Mouse (Mus musculus) forebrain, embryonic 10.5 days (tissue): ENCODE measurements around the gene Otop2. TPM values are rescaled to one million over a fixed set of nuclear protein-coding genes. Genes with fewer than 3 reads are reported as not detected.

Source experiments
- DNase-seq: peaks from one replicate; pipeline ENCODE4 v3.0.0-alpha.2; 2017; ENCODE audit warnings: low spot score; ENCODE audit errors: extremely low spot score
- H3K27ac ChIP-seq: fragments of 300-500 bp; sonication (generic); 2 replicates; pipeline ENCODE4 v1.5.1; 2016; ENCODE audit warnings: mild to moderate bottlenecking
- H3K27me3 ChIP-seq: fragments of 300-500 bp; sonication (generic); 2 replicates; pipeline ENCODE4 v1.6.1; 2016; ENCODE audit warnings: mild to moderate bottlenecking; ENCODE audit not compliant: poor library complexity, severe bottlenecking
- H3K36me3 ChIP-seq: fragments of 300-500 bp; sonication (generic); replicated peaks from 2 replicates; pipeline ENCODE4 v1.6.1; 2016; ENCODE audit warnings: mild to moderate bottlenecking, moderate library complexity
- H3K4me1 ChIP-seq: fragments of 300-500 bp; sonication (generic); 2 replicates; pipeline ENCODE4 v1.6.1; 2016
- H3K4me3 ChIP-seq: fragments of 300-500 bp; sonication (generic); 2 replicates; pipeline ENCODE4 v1.5.1; 2016; ENCODE audit warnings: mild to moderate bottlenecking, moderate library complexity
- H3K9me3 ChIP-seq: fragments of 300-500 bp; sonication (generic); 2 replicates; pipeline ENCODE4 v1.6.1; 2016; ENCODE audit warnings: mild to moderate bottlenecking, moderate library complexity
- WGBS: fragments of 180-500 bp; shearing (Covaris S2); methylation state at CpG from one replicate; pipeline ENCODE4 v1.1.7; 2016; 5-methylcytosine and 5-hydroxymethylcytosine counted together
- polyA plus RNA-seq: library from polyadenylated mRNA; unstranded; fragments of >200 nt; fragmentation: Nextera tagmentation; extraction: Ambion mirVana; gene quantifications from 2 replicates; pipeline ENCODE4 v1.2.1, GENCODE M21; 2016

The Otop2 gene
- polyA plus RNA-seq, 1 experiment from 2014 or later, result 0.12 TPM

DNA sequence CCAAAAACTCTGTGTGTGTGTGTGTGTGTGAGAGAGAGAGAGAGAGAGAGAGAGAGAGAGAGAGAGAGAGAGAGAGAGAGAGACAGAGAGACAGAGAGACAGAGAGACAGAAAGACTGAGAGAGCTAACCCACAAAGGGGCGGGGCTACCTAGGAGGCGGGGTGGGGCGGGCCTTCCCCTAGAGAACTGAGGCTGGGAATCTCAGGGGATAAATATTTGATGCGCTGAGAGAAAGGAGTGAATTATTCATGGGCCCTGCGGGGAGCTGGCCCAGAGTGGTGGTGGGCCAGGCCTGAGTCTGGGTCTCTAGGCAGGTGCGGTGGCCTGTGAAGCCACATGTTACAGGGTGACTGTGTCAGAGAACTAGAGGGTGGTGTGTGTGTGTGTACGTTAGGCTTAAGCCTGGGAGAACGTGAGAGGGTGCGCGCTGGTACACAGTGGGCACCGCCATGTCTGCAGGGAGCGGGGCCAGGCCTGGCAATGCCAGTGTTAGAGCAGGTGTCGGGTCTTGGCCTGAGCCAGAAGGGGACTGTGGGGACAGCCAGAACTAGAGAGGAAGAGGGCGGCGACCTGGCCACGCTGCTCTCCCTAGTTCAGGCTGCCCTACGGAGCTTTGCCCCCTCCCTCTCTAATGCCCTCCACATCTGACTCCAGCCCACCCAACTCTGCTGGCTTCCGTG, 12.9 kb downstream of the Otop2 start:
- WGBS, result 8% methylated on average over 18 of the region's 18 CpGs
- Histone ChIP-seq H3K36me3 (no peaks in the 10 kb centered on the region), H3K4me1 (peaks cover 46% of the 10 kb centered on the region), H3K9me3 (no peaks in the 10 kb centered on the region), H3K4me3 (0 out of 2 replicates have a peak overlapping the region, but pooled peaks have one; percentile 5), H3K27me3 (peaks cover 100% of the 10 kb centered on the region), H3K27ac (no peak overlapping the region)
- DNase-seq, result no peak

DNA sequence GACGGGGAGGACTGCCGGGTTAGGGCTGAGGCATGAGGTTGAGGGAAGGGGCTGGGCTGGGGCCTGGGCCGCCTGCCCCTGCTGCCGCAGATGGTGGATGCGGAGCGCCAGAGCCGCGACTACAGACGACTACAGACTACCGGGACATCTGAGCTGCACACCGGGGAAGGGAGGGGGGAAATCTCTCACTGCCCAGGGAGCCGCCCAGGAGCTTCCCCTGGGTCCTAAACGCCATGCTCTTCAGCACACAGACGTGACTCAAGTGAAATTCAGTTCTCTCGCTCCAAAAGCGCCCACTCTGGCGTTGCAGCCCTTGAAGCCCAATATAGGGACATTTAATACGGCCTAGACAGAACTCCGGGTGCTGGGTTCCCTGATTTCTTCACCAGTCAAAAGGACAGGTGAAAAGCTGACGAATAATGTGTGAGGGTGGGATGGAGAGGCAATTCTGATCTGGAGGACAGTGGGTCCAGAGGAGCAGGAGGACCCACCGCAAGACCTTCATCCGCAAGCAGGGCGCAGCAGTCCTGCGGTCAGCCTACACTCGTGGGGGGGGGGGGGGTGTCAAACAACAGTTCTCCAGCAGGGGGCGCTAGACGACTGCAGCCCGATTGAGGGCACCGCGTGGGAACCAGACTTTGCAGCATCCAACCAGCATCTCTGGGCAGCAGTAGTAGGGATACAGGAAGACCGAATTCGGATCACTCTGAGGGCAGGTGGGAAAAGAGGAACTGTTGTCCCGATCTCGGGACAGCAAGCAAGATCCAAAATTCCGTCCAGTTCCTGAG, 15.1 kb downstream of the Otop2 start, which contains the start of gene Ush1g:
Ush1g (minus strand) TSS at position 136 of the 788 bp plus-strand sequence.
- Histone ChIP-seq H3K4me3 (peak within 1 kb of the TSS; percentile 27), H3K9me3 (no peaks in the 10 kb centered on the region), H3K27me3 (peaks cover 96% of the 10 kb centered on the region), H3K36me3 (no peaks in the 10 kb centered on the region), H3K27ac (no peak within 1 kb of the TSS), H3K4me1 (peaks cover 46% of the 10 kb centered on the region)
- peak; percentile 87 for DNase-seq
- 4% methylated on average over 35 of the region's 35 CpGs for WGBS

DNA sequence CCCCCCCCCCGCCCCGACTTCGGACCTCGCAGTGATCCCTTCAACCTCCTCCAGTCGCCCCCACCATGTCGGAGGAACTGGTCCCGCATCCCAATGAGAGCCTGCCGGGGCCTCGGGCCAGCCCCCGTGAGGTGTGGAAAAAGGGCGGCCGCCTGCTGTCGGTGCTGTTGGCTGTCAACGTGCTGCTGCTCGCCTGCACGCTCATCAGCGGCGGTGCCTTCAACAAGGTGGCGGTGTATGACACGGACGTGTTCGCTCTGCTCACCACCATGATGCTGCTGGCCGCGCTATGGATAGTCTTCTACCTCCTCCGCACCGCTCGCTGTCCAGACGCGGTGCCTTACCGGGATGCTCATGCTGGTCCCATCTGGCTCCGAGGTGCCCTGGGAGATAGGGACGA, 16.4 kb downstream of the Otop2 start:
- Histone ChIP-seq H3K4me3 (no peak overlapping the region; the same call in 1 of the 2 replicates), H3K27ac (no peak overlapping the region), H3K4me1 (peaks cover 39% of the 10 kb centered on the region), H3K9me3 (no peaks in the 10 kb centered on the region), H3K27me3 (peaks cover 94% of the 10 kb centered on the region), H3K36me3 (no peaks in the 10 kb centered on the region)
- DNase-seq, result no peak
- 30% methylated on average over 32 of the region's 32 CpGs for WGBS

DNA sequence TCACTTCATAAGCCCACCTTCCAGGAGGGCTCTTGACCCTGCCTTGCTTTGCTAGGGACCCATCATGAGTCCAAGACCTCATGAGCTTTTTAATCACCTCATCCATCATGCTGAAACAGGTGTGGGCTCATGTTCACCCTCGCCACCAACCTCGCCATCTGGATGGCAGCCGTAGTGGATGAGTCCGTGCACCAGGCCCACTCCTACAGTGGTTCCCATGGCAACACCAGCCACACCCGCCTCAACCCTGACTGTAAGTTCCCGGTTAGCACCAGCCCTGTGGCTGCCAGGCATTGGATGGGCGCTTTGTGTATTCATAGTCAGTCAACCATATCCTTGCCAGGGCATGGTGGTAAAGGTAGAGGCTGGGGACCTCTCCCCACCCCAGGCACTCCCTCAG, 19.8 kb downstream of the Otop2 start:
- H3K9me3 ChIP-seq, result no peaks in the 10 kb centered on the region
- 79% methylated on average over 7 of the region's 7 CpGs for WGBS

DNA sequence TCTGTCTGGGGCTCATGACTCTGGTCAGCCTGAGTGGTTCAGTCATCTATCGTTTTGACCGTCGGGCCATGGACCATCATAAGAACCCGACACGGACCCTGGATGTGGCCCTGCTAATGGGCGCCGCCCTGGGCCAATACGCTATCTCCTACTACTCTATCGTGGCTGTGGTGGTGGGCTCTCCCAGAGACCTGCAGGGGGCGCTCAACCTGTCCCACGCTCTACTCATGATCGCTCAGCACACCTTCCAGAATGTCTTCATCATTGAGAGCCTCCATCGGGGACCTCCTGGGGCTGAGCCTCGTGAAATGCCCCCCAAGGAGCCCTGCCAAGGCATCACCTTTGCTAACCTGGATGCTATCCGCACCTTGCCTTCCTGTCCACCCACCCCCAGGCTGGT, 22.4 kb downstream of the Otop2 start:
- Histone ChIP-seq H3K4me1 (peaks cover 18% of the 10 kb centered on the region), H3K36me3 (no peaks in the 10 kb centered on the region), H3K9me3 (no peaks in the 10 kb centered on the region), H3K27me3 (peaks cover 90% of the 10 kb centered on the region), H3K4me3 (no peak overlapping the region), H3K27ac (no peak overlapping the region)
- WGBS, result 75% methylated on average over 15 of the region's 15 CpGs
- DNase-seq, result no peak

More for the DNA sequence above, 19.8 kb downstream of the Otop2 start:
- Histone ChIP-seq H3K4me1 (peaks cover 18% of the 10 kb centered on the region), H3K4me3 (no peak overlapping the region), H3K27me3 (peaks cover 90% of the 10 kb centered on the region), H3K36me3 (no peaks in the 10 kb centered on the region), H3K27ac (no peak overlapping the region)
- no peak for DNase-seq

DNA sequence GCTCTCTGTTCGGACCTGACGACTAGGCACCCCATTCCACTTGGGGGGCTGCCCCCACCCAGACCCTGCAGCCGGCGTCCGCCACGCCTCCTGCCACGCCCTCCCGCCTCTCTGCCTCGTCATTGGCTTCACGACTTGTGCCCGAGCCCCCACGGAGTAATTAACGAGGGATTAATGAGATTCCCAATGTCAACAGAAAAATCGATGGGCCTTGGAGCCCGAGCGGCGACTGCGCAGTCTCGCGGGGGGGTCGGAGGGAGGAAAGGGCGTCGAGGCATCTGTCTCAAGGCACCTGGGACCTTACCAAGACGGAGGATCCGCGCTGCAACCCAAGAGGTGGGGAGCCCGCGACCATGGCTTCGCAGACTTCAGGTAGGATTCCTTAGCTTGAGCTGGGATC, 27.6 kb downstream of the Otop2 start, which contains the start of gene Otop3:
Otop3 (plus strand) TSS at position 201 of the 400 bp plus-strand sequence.
- WGBS, result 3% methylated on average over 29 of the region's 29 CpGs
- Histone ChIP-seq H3K27ac (no peak within 1 kb of the TSS), H3K27me3 (peaks cover 88% of the 10 kb centered on the region), H3K36me3 (no peaks in the 10 kb centered on the region), H3K4me3 (peak within 1 kb of the TSS; percentile 44), H3K4me1 (peaks cover 35% of the 10 kb centered on the region), H3K9me3 (no peaks in the 10 kb centered on the region)
- no peak for DNase-seq

DNA sequence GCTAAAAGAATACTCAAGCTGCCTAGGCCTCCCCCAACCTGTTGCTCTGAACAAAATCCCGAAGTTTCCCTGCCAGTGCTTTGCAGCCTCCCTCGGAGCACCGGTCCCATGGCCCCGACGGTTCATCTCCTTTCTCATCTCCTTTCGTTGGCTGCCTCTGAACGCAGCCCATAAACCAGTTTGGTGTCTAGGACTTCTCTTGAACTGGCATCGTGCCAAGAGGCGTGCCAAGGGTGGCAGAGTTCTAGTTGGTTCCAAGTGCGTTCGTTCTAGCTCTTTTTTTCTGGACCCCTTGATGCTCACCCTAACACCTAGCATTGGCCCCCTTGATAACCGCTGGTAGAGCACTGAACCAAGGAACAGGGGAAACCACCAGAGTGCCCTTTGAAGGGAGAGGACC, 28.3 kb downstream of the Otop2 start:
- no peak for DNase-seq
- Histone ChIP-seq H3K27me3 (peaks cover 88% of the 10 kb centered on the region), H3K36me3 (no peaks in the 10 kb centered on the region), H3K9me3 (no peaks in the 10 kb centered on the region), H3K4me1 (peaks cover 35% of the 10 kb centered on the region), H3K4me3 (no peak overlapping the region), H3K27ac (no peak overlapping the region)
- 60% methylated on average over 12 of the region's 12 CpGs for WGBS

DNA sequence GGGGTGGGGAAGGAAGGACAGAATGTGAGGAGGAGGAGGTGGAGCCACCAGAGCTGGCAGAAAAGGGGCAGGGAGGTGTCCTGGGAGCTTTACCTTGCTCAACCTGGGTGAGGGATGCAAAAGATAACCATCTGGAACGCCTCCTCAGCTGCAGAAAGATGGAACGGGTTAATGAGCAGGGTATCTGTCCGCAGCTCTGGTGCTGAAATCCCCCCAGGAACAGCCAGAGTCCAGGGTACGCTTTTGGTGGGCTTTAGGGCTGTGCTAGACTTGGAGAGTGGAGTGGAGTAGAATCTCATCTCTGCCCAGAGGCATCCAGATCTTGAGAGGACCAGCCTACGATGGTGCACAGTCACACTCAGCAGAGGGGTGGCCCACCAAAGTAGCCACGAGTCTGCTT, 29.2 kb downstream of the Otop2 start:
- Histone ChIP-seq H3K36me3 (no peaks in the 10 kb centered on the region), H3K9me3 (no peaks in the 10 kb centered on the region), H3K27me3 (peaks cover 87% of the 10 kb centered on the region), H3K4me1 (peaks cover 35% of the 10 kb centered on the region), H3K4me3 (no peak overlapping the region), H3K27ac (no peak overlapping the region)
- WGBS, result 18% methylated on average over 6 of the region's 6 CpGs
- DNase-seq, result no peak

DNA sequence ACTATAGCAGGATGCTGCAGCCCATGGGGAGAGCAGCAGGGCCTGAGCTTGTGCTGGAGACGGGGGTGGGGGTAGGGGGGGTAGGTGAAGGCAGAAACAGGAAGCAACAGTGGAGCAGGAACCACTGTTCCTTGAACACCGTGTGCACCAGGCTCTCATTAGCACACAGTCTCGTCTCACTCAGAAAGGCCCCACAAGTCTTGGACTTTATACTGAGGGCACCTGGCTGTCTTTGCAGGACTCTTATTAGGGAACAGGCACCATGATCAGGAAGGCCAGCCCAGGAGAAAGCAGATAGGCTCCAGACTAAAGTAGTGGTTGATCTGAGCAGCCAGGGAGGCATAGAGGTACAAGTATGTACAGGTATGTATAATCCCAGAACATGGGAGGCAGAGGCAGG, 30.4 kb downstream of the Otop2 start:
- H3K36me3 ChIP-seq, result no peaks in the 10 kb centered on the region
- no peak overlapping the region for H3K27ac ChIP-seq
- peaks cover 35% of the 10 kb centered on the region for H3K4me1 ChIP-seq
- H3K27me3 ChIP-seq, result peaks cover 79% of the 10 kb centered on the region
- 66% methylated on average over 3 of the region's 3 CpGs for WGBS
- no peak for DNase-seq
- H3K9me3 ChIP-seq, result no peaks in the 10 kb centered on the region
- no peak overlapping the region for H3K4me3 ChIP-seq

DNA sequence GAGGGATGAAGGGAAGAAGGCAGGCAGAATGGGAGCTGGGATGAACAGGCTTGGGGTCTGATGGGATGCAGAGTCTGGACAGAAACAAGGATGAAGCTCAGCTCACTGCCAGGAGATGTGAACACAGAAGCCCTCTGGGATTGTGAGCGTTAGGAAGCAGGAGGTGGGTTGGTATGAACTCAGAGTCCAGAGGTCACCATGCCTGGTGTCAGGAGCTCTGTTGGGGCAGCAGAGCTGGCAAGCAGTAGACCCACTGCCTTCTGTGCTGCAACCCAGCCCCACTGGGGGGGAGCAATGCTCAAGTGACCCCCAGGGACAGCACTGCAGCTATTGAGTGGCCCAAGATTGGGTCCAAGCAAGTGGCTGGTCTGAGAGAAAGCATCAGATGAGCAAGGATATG, 30.9 kb downstream of the Otop2 start:
- H3K27ac ChIP-seq, result no peak overlapping the region
- H3K36me3 ChIP-seq, result no peaks in the 10 kb centered on the region
- peaks cover 32% of the 10 kb centered on the region for H3K4me1 ChIP-seq
- no peak for DNase-seq
- H3K27me3 ChIP-seq, result peaks cover 75% of the 10 kb centered on the region
- no peak overlapping the region for H3K4me3 ChIP-seq
- no peaks in the 10 kb centered on the region for H3K9me3 ChIP-seq
- WGBS, result 67% methylated on average over 1 of the region's 1 CpGs

DNA sequence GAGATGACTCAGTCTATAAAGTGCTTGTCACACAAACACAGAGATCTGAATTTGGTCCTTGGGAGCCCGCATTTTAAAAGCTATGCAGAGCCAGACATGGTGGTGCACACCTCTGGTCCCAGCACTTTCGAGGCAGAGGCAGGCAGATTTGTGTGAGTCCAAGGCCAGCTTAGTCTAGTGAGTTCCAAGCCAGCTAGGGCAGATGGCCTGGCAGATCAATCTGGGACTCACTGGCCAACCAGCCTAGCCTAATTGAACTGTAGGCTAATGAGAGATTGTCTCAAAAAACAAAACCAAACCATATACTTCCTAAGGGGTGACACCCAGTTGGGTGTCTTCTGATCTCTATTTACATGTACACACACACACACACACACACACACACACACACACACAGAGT, 34.3 kb downstream of the Otop2 start:
- WGBS, result 88% methylated on average over 2 of the region's 2 CpGs
- no peak for DNase-seq
- Histone ChIP-seq H3K36me3 (no peaks in the 10 kb centered on the region), H3K4me1 (peaks cover 20% of the 10 kb centered on the region), H3K4me3 (no peak overlapping the region), H3K9me3 (no peaks in the 10 kb centered on the region), H3K27ac (no peak overlapping the region), H3K27me3 (peaks cover 72% of the 10 kb centered on the region)

DNA sequence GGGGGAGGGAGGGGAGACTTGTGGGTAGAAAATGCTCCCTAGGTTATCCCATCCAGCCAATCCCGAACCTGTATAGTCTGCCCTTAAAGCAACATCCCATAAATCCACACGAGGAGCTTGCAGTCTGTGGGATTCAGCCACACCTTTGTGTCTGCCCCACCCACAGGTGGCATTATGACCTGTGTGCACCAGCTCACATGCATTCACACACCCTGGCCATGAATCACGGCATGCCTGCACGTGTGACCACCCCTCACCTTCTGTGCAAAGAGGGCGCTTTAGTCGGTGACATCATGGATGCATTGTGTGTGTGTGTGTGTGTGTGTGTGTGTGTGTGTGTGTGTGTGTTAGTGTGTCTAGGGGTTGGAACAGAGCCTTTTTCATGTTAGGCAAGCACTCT, 34.9 kb downstream of the Otop2 start:
- Histone ChIP-seq H3K9me3 (no peaks in the 10 kb centered on the region), H3K4me1 (peaks cover 25% of the 10 kb centered on the region), H3K27ac (no peak overlapping the region), H3K27me3 (peaks cover 72% of the 10 kb centered on the region), H3K36me3 (no peaks in the 10 kb centered on the region), H3K4me3 (no peak overlapping the region)
- no peak for DNase-seq
- WGBS, result 72% methylated on average over 6 of the region's 6 CpGs

DNA sequence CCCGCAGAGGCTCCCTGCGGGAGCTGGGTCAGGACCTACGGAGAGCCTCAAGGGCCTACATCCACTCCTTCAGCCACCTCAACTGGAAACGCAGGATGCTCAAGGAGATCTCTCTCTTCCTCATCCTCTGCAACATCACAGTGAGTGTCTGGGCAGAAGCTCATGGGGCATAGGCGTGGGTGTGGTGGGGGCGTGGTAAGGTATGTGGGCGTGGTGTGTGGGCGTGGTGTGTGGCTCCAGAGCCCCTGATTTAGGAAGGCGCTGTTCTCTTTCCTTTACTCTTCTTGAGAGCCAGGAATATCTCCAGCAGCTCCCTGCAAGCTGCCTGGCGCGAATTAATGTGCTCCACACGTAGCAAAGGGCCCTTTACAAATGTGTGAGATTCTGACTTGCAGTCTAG, 38.0 kb downstream of the Otop2 start:
- H3K4me3 ChIP-seq, result no peak overlapping the region
- no peak overlapping the region for H3K27ac ChIP-seq
- H3K9me3 ChIP-seq, result no peaks in the 10 kb centered on the region
- H3K27me3 ChIP-seq, result peaks cover 68% of the 10 kb centered on the region
- H3K36me3 ChIP-seq, result no peaks in the 10 kb centered on the region
- 11% methylated on average over 12 of the region's 12 CpGs for WGBS
- H3K4me1 ChIP-seq, result peaks cover 38% of the 10 kb centered on the region
- no peak for DNase-seq
